Mouse (Mus musculus): ENCODE data around the gene Gatd1.

Gatd1 gene

GRCm38 (mm10) chr7:141388487-141389109 lies 25.3 kb downstream of the Gatd1 start:
- DNase-seq: no peak

DNA sequence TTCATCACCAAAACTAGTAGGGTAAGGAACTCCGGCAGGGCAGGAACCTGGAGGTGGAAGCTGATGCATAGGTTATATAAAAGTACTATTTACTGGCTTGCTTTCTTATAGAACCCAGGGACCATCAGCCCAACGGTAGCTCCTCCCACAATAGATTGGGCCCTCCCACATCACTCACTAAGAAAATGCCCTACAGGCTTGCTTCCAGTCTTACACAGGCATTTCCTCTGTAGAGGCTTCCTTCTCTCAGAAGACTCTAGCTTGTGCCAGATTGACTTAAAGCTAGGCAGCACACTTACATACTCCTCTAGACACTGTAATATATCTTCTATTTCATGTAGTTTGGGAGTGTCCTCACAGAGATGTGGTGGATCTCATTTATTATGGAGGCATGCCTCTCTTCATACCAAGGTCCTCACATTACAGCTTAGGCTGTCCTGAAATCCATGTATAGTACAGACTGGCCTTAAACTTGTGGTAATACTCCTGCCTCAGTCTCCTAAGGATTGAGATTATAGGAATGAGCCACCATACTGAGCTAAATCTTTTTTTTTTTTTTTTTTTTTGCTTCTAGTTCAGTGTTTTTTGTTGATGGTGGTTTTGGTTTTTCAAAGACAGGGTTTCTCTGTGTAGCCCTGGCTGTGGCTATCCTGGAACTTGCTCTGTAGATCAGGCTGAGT lies 26.0 kb downstream of the Gatd1 start:
- no peak for DNase-seq

DNA sequence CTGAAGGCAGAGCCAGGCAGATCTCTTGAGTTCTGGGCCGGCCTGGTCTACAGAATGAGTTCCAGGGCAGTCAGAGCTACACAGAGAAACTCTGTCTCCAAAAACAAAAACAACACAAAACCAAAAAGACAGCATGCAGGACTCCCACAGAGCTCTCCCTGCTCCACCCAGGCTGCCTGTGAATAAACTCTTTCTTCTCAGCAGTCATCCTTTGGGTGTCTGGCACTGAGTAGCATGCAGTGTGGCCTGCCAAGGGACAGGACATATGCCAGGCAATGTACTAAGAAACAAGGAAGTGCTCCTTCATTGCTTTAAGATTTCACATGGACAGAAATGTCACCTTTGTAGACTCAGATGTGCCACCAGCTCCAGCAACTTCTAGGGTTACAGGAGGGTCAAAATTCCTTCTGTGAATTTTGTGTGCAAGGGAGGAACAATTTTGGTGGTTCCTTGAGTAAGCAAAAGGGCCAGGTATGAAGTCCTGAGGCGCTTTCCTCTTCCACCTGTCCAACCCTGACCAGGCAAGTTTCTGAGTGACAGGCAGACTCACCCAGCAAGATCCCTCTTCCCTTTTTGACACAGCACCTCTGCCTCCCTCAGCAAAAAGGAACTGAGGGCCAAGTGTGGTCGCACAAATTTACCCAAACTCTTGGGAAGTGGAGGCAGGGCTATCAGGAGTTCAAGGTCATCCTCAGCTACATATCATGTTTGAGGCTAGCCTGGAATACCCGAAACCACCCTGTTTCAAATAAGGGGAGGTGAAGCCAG lies 32.7 kb downstream of the Gatd1 start:
- no peak for DNase-seq

GRCm38 (mm10) chr7:141379584-141379983 lies 34.4 kb downstream of the Gatd1 start:
- DNase-seq: no peak

DNA sequence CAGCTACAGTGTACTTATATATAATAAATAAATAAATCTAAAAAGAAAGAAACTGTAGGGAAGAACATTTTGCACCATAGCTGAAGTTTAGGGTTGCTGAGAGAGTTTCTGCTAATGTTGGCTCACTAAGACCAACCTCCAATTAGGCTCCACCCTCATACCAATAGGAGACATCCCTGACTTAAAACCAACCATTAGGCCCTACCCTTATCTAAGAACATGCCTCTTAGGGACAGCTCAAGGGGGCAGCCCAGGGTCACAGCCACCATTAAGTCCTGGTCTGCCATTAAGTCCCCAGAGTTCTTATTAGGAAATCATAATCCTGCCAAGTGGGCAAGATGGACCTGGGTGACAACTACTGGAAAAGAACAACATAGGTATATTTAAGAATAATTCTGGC lies 39.5 kb downstream of the Gatd1 start:
- DNase-seq: no peak

GRCm38 (mm10) chr7:141373611-141374010 lies 40.3 kb downstream of the Gatd1 start:
- DNase-seq: no peak

GRCm38 (mm10) chr7:141371942-141372595 lies 41.9 kb downstream of the Gatd1 start:
- DNase-seq: no peak

DNA sequence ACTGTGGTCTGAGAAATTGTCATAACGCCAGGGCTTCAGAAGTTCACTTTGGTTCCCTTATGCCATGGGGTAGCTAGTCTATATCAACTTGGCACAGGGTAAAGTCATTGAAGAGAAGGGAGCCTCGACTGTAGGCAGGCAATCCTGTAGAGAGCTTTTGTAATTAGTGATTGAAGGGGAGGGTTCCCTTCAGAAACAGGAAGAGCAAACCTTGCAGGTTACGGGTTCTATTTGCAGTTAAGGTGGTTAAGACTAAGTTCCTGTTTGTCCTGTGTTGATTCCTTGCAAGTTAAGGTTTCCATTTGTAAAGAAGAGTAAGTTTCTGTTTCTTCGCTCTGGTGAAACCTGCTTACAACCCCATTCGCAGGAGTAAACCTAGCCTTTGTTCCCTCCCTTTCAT lies 44.0 kb downstream of the Gatd1 start:
- DNase-seq: no peak

GRCm38 (mm10) chr7:141367358-141367757 lies 46.6 kb downstream of the Gatd1 start:
- no peak for DNase-seq

- no peak for DNase-seq
Observed at GRCm38 (mm10) chr7:141365049-141365445, 48.9 kb downstream of the Gatd1 start.

DNA sequence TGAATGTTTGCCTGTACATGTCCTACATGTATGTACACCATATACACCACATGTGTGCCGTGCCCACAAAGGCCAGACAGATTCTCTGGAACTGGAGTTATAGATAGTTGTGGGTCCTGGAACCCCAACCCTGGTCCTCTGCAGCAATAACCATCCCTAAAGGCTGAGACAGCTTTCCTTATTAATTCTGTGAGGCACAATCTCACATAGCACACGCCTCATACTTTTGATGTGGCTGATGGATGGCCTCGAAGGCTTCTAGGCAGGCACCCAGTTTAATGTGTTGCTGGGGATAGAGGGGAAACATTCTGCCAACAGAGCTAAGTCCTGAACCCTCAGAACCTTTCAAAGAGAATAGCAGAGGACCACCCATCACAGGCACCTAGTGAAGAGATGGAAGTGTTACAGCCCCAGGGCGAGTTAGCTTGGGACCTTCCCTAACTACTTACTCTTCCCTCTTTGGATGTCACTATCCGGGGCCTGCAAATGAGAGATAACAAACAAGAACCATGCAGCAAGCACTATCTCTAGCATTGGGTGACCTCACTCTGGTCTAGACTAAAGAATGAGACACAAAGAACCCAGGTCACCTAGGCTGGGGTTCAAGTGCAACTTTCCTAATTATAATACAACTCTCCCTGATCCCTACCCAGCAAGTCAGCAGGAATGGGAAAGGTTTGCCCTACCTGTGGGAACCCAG lies 49.4 kb downstream of the Gatd1 start:
- DNase-seq: no peak

GRCm38 (mm10) chr7:141363752-141364125 lies 50.2 kb downstream of the Gatd1 start:
- DNase-seq: no peak

- peak; percentile 77 for DNase-seq
Observed at GRCm38 (mm10) chr7:141363106-141363751, 50.7 kb downstream of the Gatd1 start.

DNA sequence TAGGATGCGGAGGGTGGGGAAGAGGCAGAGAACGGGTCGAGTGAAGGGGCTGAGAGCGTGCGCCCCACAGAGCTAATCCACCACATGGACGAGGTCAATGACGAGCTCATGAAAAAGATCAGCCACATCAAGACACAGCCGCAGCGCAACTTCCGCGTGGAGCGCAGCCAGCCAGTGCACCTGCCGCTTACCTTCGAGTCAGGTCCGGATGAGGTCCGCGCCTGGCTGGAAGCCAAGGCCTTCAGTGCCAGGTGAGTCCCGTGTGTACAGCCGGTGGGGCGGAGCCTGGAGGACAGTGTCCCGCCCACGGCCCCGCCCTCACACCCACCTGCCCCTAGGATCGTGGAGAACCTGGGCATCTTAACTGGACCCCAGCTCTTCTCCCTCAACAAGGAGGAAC lies 52.4 kb downstream of the Gatd1 start:
- peak; percentile 48 for DNase-seq
